Mouse (Mus musculus): Measurements from ENCODE around the gene Slc5a9. TPM values are rescaled to one million over a fixed set of nuclear protein-coding genes. Genes with fewer than 3 reads are reported as not detected.

Slc5a9 gene
- polyA plus RNA-seq, 1 experiment from 2014 or later: 3.6 TPM

Other genes starting within 250 kb of the Slc5a9 start
- 27.2 and 30.8 TPM in 2 replicates for gene Spata6, start 182.9 kb downstream of the Slc5a9 start, polyA plus RNA-seq (2014; fragmentation: Nextera tagmentation; extraction: Ambion mirVana)
- 0.14 and 0.16 TPM in 2 replicates for gene Skint8, start 16.5 kb upstream of the Slc5a9 start, polyA plus RNA-seq (2014; fragmentation: Nextera tagmentation; extraction: Ambion mirVana)
- not detected in 2 replicates for gene Skint7, start 70.0 kb upstream of the Slc5a9 start, polyA plus RNA-seq (2014; fragmentation: Nextera tagmentation; extraction: Ambion mirVana)
- gene Skint1, start 103.4 kb upstream of the Slc5a9 start, polyA plus RNA-seq (2014; fragmentation: Nextera tagmentation; extraction: Ambion mirVana): not detected in 2 replicates
- gene Skint4, start 169.1 kb upstream of the Slc5a9 start, polyA plus RNA-seq (2014; fragmentation: Nextera tagmentation; extraction: Ambion mirVana): not detected in 2 replicates